Mouse (Mus musculus) kidney, postnatal 0 days (tissue): ENCODE measurements around the gene Aldh8a1. TPM values are rescaled to one million over a fixed set of nuclear protein-coding genes. Genes with fewer than 3 reads are reported as not detected.
"Not testable (repeated sequence)": the region's sequence is repeated elsewhere in the genome, so short reads cannot be mapped to it uniquely, and the experiment has no call there.

ENCODE experiments used
- ATAC-seq: fragments of 200-750 bp; cut with Nextera tagmentation; replicated peaks from 2 replicates; pipeline ENCODE4 v1.8.0; 2017; ENCODE audit warnings: low read depth, moderate number of reproducible peaks, moderate TSS enrichment, moderate library complexity; ENCODE audit not compliant: low FRiP score
- DNase-seq: peaks from one replicate; pipeline ENCODE4 v3.0.0-alpha.2; 2016; ENCODE audit warnings: low spot score
- H3K27ac ChIP-seq: fragments of 300-500 bp; sonication (generic); 2 replicates; pipeline ENCODE4 v1.5.1; 2014; ENCODE audit warnings: mild to moderate bottlenecking
- H3K27me3 ChIP-seq: fragments of 300-500 bp; sonication (generic); 2 replicates; pipeline ENCODE4 v1.6.1; 2014; ENCODE audit warnings: low read length, mixed read lengths; ENCODE audit not compliant: insufficient read depth
- H3K36me3 ChIP-seq: fragments of 300-500 bp; sonication (generic); 2 replicates; pipeline ENCODE4 v1.6.1; 2014; ENCODE audit warnings: low read length, mixed read lengths; ENCODE audit not compliant: insufficient read depth
- H3K4me1 ChIP-seq: fragments of 300-500 bp; sonication (generic); replicated peaks from 2 replicates; pipeline ENCODE4 v1.6.1; 2014; ENCODE audit warnings: antibody characterized with exemption, low read length, mixed read lengths; ENCODE audit not compliant: insufficient read depth
- H3K4me2 ChIP-seq: fragments of 300-500 bp; sonication (generic); 2 replicates; pipeline ENCODE4 v1.6.1; 2014; ENCODE audit warnings: mild to moderate bottlenecking, low read length, moderate library complexity, mixed read lengths
- H3K4me3 ChIP-seq: fragments of 300-500 bp; sonication (generic); replicated peaks from 2 replicates; pipeline ENCODE4 v1.5.1; 2014; ENCODE audit warnings: low read depth, low read length
- H3K9ac ChIP-seq: fragments of 300-500 bp; sonication (generic); 2 replicates; pipeline ENCODE4 v1.6.1; 2014; ENCODE audit warnings: low read depth, low read length
- H3K9me3 ChIP-seq: fragments of 300-500 bp; sonication (generic); replicated peaks from 2 replicates; pipeline ENCODE4 v1.6.1; 2016; ENCODE audit warnings: low read length, inconsistent platforms, mixed read lengths
- CTCF ChIP-seq: IDR thresholded peaks from 2 replicates; pipeline ENCODE4 v1.5.1; 2016; ENCODE audit warnings: antibody characterized with exemption, low read depth, mild to moderate bottlenecking, moderate library complexity
- WGBS: fragments of 180-500 bp; shearing (Covaris S2); extraction: QIAGEN DNeasy Blood & Tissue Kit; methylation state at CpG from one replicate; pipeline ENCODE4 v1.1.7; 2014; 5-methylcytosine and 5-hydroxymethylcytosine counted together
- polyA plus RNA-seq: library from polyadenylated mRNA; unstranded; fragments of >200 nt; fragmentation: Nextera tagmentation; extraction: Ambion mirVana; gene quantifications from 2 replicates; pipeline ENCODE4 v1.2.1, GENCODE M21; 2015

Gene Aldh8a1
- polyA plus RNA-seq, 1 experiment from 2014 or later = 4.7 TPM

DNA sequence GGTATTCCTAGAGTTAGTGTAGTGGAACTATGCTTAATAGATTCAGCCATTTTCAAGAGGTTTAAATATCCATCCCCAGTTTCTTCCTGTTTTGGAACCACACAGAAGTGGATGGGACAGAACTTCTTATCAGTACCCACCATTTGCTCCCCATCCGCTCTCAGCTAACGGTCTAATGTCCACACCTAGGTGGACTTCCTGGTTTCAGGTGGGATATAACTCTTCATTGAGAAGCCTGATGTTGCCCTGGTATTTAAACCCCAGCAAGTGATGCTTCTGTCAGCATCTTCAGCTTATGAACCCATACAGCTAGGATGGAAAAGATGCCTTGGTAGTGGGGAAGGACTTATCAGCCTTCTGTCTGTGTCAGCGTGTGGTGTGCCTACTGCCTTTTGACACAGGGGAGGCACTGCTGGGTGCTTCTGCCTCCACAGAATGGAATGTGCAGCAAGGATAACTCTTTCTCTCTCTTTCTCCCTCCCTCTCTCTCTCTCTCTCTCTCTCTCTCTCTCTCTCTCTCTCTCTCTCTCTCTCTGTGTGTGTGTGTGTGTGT, 8.1 kb downstream of the Aldh8a1 start:
- no peaks in the 10 kb centered on the region for H3K4me1 ChIP-seq
- DNase-seq = no peak
- H3K4me2 ChIP-seq = no peak overlapping the region
- H3K27me3 ChIP-seq = no peaks in the 10 kb centered on the region
- H3K9me3 ChIP-seq = no peaks in the 10 kb centered on the region
- no peak overlapping the region for H3K4me3 ChIP-seq
- H3K36me3 ChIP-seq = no peaks in the 10 kb centered on the region
- no peak for TF ChIP-seq CTCF
- 70% methylated on average over 3 of the region's 3 CpGs for WGBS
- no peak overlapping the region for H3K9ac ChIP-seq
- ATAC-seq = no peak
- no peak overlapping the region for H3K27ac ChIP-seq

DNA sequence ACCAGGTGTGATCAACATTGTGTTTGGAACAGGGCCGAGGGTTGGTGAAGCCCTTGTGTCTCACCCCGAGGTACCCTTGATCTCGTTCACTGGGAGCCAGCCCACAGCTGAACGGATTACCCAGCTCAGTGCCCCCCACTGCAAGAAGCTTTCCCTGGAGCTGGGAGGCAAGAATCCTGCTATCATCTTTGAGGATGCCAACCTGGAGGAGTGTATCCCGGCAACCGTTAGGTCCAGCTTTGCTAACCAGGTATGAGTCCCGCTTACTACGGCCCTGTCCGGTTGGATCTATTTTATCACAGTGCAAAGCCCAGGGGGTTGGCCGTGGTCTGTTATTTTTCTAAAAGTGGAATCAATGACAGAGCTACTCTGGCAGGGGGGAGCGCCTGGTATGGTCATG, 12.0 kb downstream of the Aldh8a1 start:
- Histone ChIP-seq H3K4me3 (no peak overlapping the region), H3K27ac (no peak overlapping the region), H3K4me2 (no peak overlapping the region), H3K9ac (no peak overlapping the region), H3K36me3 (no peaks in the 10 kb centered on the region), H3K9me3 (no peaks in the 10 kb centered on the region), H3K4me1 (no peaks in the 10 kb centered on the region), H3K27me3 (no peaks in the 10 kb centered on the region)
- ATAC-seq (no peak), DNase-seq (no peak)
- WGBS = 89% methylated on average over 11 of the region's 11 CpGs
- no peak for TF ChIP-seq CTCF

- no peaks in the 10 kb centered on the region for H3K4me1 ChIP-seq
- no peaks in the 10 kb centered on the region for H3K36me3 ChIP-seq
- ATAC-seq (no peak), DNase-seq (no peak)
- H3K9me3 ChIP-seq = no peaks in the 10 kb centered on the region
- H3K9ac ChIP-seq = no peak overlapping the region
- H3K4me2 ChIP-seq = no peak overlapping the region
- WGBS = 82% methylated on average over 4 of the region's 4 CpGs
- no peak for TF ChIP-seq CTCF
- H3K4me3 ChIP-seq = no peak overlapping the region
- no peak overlapping the region for H3K27ac ChIP-seq
- no peaks in the 10 kb centered on the region for H3K27me3 ChIP-seq
Measured at GRCm38 (mm10) chr10:21390440-21390839, 13.3 kb downstream of the Aldh8a1 start.

DNA sequence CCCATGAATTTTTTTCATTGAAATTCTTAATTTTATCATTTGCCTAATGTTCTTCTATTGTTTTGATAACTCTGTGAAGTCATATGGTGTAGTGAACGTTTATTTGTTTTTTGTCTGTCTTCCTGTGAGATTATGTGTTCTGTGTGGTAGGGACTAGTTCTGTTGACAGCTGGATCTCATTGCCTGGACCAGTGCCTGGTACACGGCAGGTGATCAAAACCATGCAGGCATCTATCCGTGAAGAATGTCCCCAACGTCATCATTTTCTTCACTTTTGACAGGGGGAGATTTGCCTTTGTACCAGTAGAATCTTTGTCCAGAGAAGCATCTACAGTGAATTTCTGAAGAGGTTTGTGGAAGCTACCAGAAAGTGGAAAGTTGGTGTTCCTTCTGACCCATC, 14.2 kb downstream of the Aldh8a1 start:
- no peak overlapping the region for H3K4me3 ChIP-seq
- no peak overlapping the region for H3K27ac ChIP-seq
- no peaks in the 10 kb centered on the region for H3K4me1 ChIP-seq
- H3K36me3 ChIP-seq = no peaks in the 10 kb centered on the region
- no peaks in the 10 kb centered on the region for H3K9me3 ChIP-seq
- DNase-seq (no peak), ATAC-seq (no peak)
- 69% methylated on average over 4 of the region's 4 CpGs for WGBS
- H3K9ac ChIP-seq = no peak overlapping the region
- H3K27me3 ChIP-seq = no peaks in the 10 kb centered on the region
- no peak for TF ChIP-seq CTCF
- no peak overlapping the region for H3K4me2 ChIP-seq

- ATAC-seq = no peak
- DNase-seq = no peak
Measured at GRCm38 (mm10) chr10:21393390-21393789, 16.3 kb downstream of the Aldh8a1 start.

GRCm38 (mm10) chr10:21395426-21396139, 18.5 kb downstream of the Aldh8a1 start:
- DNase-seq (no peak), ATAC-seq (no peak)
- no peak overlapping the region for H3K4me2 ChIP-seq
- no peaks in the 10 kb centered on the region for H3K27me3 ChIP-seq
- H3K27ac ChIP-seq = no peak overlapping the region
- 88% methylated on average over 14 of the region's 14 CpGs for WGBS
- H3K4me3 ChIP-seq = no peak overlapping the region
- no peak for TF ChIP-seq CTCF
- H3K36me3 ChIP-seq = no peaks in the 10 kb centered on the region
- H3K9me3 ChIP-seq = no peaks in the 10 kb centered on the region
- H3K4me1 ChIP-seq = no peaks in the 10 kb centered on the region
- H3K9ac ChIP-seq = no peak overlapping the region

More at GRCm38 (mm10) chr10:21393390-21393789, 16.3 kb downstream of the Aldh8a1 start:
- H3K4me3 ChIP-seq = no peak overlapping the region
- H3K9ac ChIP-seq = no peak overlapping the region
- no peaks in the 10 kb centered on the region for H3K36me3 ChIP-seq
- no peaks in the 10 kb centered on the region for H3K9me3 ChIP-seq
- no peak overlapping the region for H3K27ac ChIP-seq
- no peak overlapping the region for H3K4me2 ChIP-seq
- no peak for TF ChIP-seq CTCF
- 94% methylated on average over 2 of the region's 2 CpGs for WGBS
- H3K27me3 ChIP-seq = no peaks in the 10 kb centered on the region
- no peaks in the 10 kb centered on the region for H3K4me1 ChIP-seq

DNA sequence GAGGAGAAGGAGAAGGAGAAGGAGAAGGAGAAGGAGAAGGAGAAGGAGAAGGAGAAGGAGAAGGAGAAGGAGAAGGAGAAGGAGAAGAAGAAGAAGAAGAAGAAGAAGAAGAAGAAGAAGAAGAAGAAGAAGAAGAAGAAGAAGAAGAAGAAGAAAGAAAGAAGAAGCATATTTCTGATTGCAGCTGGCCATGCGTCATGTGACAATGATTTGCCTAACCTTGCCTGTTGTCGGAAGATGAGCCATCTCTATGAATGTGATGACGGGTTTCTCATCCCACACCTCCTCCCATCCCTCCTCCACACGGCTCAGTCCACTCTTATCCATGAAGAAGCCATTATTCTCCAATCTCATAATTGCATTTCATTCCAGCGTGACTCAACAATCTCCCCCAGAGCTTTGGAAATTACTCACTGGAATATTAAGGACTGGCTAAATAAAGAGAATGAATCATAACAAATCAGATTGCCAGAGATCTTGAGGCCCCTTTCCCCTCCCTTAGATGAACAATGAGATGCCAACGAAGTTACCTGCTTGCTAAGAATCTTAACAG, 21.9 kb downstream of the Aldh8a1 start:
- not testable (repeated sequence) for H3K27me3 ChIP-seq, H3K9me3 ChIP-seq, H3K36me3 ChIP-seq, H3K9ac ChIP-seq, H3K4me1 ChIP-seq, ATAC-seq, H3K4me3 ChIP-seq, H3K4me2 ChIP-seq, DNase-seq, H3K27ac ChIP-seq
- whole genome bisulfite sequencing = 79% methylated on average over 6 of the region's 6 CpGs
